In genomic region chr4:155320281-155321244, GRCm38 (mm10) we compare ENCODE assay signal across 8 mouse cellular contexts. TPM values are rescaled to one million over a fixed set of nuclear protein-coding genes. Genes with fewer than 3 reads are reported as not detected.
DNase-seq lines count a peak whose midpoint lies in the region.
"Had no signal": no experiment of that assay in that cellular context is flagged by ENCODE, and none has a peak within 500 bp of the region (broad histone marks: within the 10 kb centered on the region; RNA-seq: fewer than 3 reads in every experiment).

No protein-coding gene starts in this region.

- H3K36me3 ChIP-seq in forebrain, embryonic 10.5 days (replicated peaks), result no peaks in the 10 kb centered on the region
- H3K36me3 ChIP-seq: limb, embryonic 15.5 days had no signal

- peaks cover 41% of the 10 kb centered on the region for H3K4me1 ChIP-seq in forebrain, embryonic 10.5 days

- 57% methylated on average over 15 of the region's 15 CpGs for WGBS in forebrain, embryonic 10.5 days

- peak overlapping the region; percentile 82 for H3K27ac ChIP-seq in forebrain, embryonic 10.5 days
- H3K27ac ChIP-seq: limb, embryonic 15.5 days had no signal

- H3K9me3 ChIP-seq in forebrain, embryonic 10.5 days, result no peaks in the 10 kb centered on the region
- H3K9me3 ChIP-seq: limb, embryonic 15.5 days had no signal

- peak; percentile 68 for DNase-seq in 3T3-L1 (ENCODE audit: low read depth, low spot score)
- DNase-seq in 416B (ENCODE audit: low read depth), result peak; percentile 66
- peak; percentile 92 for DNase-seq in brain, adult 2 months (ENCODE audit: low read depth, low spot score)
- DNase-seq in forebrain, embryonic 10.5 days (ENCODE audit: extremely low spot score, low spot score), result peak; percentile 81
- DNase-seq in kidney, adult 9 months, result peak; percentile 46
- peak; percentile 57 for DNase-seq in lung, postnatal 25 days (ENCODE audit: low spot score)
- peak; percentile 70 for DNase-seq in right cerebral cortex, postnatal 4 days

- H3K27me3 ChIP-seq in forebrain, embryonic 10.5 days (ENCODE audit: poor library complexity, severe bottlenecking), result 0 out of 2 replicates have a peak, but pooled peaks cover 13% of the 10 kb centered on the region
- H3K27me3 ChIP-seq: limb, embryonic 15.5 days had no signal

- peak overlapping the region; percentile 12; the same call in 1 of the 2 replicates for H3K4me3 ChIP-seq in forebrain, embryonic 10.5 days
- H3K4me3 ChIP-seq: limb, embryonic 15.5 days had no signal

RNA-seq across cellular contexts. Expression of gene Prkcz, which starts 40.6 kb away (rescaled TPM):
- 15.5 and 16.8 TPM in 2 replicates for polyA plus RNA-seq in forebrain, embryonic 10.5 days (2016; fragmentation: Nextera tagmentation; extraction: Ambion mirVana)

Comparison
In these comparisons a context has a peak if more than half of its experiments do, and no peak if none do; other contexts are left out.
1. Peak in every context shown above with its lines: DNase-seq, H3K4me3 ChIP-seq and H3K27ac ChIP-seq.